Mouse (Mus musculus): Measurements from ENCODE around the gene Lrrc52.

DNA sequence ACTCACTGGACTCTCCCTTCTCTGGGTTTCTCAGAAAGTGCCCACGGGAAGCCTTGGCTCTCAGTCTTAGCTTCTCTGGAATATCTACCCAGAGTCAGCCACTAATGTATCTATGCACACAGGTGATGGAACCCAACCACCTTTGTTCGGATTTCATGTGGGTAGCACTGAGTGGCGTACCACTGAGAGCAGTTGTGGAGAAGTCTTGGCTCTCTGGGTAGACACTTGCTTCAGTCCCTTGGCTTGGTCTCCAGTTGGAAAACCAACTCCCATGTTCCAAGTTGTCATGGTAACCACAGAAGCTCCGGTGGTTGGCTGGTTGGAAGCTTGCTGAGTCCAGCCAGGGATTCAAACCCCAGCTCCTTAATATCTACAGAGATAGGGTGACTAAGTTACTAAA, 57.0 kb downstream of the Lrrc52 start:
- TF ChIP-seq CEBPB (IDR thresholded peaks at IDR 0.05; ENCODE audit: insufficient read depth, poor library complexity, severe bottlenecking) (no peak), MAX (IDR thresholded peaks at IDR 0.05; ENCODE audit: low read depth) (no peak), REST (IDR thresholded peaks at IDR 0.05; ENCODE audit: insufficient read depth, insufficient read length) (no peak), POLR2A (IDR thresholded peaks at IDR 0.05; ENCODE audit: insufficient read length, low read depth) (no peak), TCF12 (IDR thresholded peaks at IDR 0.05; ENCODE audit: insufficient read depth, poor library complexity, severe bottlenecking) (no peak), E2F4 (IDR thresholded peaks at IDR 0.05; ENCODE audit: insufficient read depth) (no peak), USF1 (IDR thresholded peaks at IDR 0.05; ENCODE audit: low read depth) (no peak)
